Mouse (Mus musculus) right cerebral cortex, adult 18-20 months (tissue): Measurements from ENCODE around the gene Cntd1.

ENCODE experiments used
- DNase-seq: peaks from one replicate; pipeline ENCODE4 v3.0.0; 2022; ENCODE audit warnings: mixed read lengths

The Cntd1 gene

DNA sequence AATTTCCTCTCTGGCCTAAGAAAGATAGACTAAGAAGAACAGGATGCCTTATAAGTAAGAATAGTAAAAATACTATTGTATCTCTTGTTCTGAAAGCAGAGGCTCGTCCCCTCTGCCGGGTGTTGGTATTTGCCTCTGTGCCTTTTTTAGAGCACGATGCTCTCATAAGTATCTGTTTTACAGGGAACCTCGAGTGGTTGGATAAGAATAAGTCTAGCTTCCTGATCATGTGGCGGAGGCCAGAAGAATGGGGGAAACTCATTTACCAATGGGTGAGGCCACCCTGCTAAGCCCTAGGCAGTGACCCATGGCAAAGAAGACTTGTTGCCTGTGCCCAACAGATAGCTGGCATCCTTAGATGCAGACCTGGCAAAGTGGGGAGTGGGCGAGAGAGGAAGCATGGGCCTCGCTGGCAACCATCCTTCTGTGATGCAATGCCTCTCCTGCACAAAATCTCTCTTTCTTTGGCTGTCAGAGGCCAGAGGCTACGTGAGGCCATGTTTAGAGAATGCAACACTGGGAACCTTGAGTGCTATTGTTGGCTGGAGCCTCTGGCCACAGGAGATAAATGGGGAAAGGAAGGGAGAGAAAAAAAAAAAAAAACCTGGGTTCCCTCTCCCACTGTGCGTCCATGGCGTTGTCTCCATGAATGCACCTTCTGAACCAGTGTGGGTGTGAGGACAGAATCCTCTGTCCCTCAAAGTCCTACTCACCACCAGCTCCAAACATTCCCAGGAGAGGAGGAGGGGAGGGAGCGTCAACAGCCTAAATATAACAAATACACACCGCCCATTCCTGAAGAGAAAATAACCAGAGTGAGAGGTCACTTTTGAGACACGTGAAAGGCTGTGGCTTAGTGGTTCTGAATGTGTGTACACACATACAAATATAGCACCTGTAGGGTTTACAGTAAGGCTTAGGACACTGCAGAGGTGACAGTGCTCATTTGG is 22.7 kb upstream of the Cntd1 start:
- DNase-seq, result no peak

- peak; percentile 80 for DNase-seq
These were observed 19.5 kb upstream of the Cntd1 start for GRCm38 (mm10) chr11:101259261-101259712.

GRCm38 (mm10) chr11:101259948-101260825 is 18.6 kb upstream of the Cntd1 start, which contains the start of gene Wnk4:
Gene Wnk4 (plus strand): TSS chr11:101260567.
- DNase-seq, result no peak

GRCm38 (mm10) chr11:101260826-101261380 is 17.9 kb upstream of the Cntd1 start:
- DNase-seq, result no peak

- DNase-seq, result no peak
These were observed 16.4 kb upstream of the Cntd1 start for GRCm38 (mm10) chr11:101262272-101262967.

- no peak for DNase-seq
These were observed 15.4 kb upstream of the Cntd1 start for GRCm38 (mm10) chr11:101263138-101263988.

- DNase-seq, result no peak
These were observed 14.9 kb upstream of the Cntd1 start for GRCm38 (mm10) chr11:101263989-101264280.

DNA sequence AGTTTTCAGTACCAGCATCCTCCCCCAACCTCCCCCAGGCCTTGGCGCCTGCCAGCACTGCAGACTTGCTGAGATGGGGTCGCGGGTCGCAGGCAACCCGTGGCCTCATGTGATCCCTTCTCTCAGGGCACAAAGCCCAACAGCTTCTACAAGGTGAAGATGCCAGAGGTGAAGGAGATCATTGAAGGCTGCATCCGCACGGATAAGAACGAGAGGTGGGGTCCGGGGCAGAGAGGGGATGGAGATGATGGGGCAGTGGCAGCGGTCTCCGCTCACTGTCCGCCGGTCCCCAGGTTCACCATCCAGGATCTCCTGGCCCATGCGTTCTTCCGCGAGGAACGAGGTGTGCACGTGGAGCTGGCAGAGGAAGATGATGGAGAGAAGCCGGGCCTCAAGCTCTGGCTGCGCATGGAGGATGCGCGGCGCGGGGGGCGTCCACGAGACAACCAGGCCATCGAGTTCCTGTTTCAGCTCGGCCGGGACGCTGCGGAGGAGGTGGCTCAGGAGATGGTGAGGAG is 13.8 kb upstream of the Cntd1 start:
- DNase-seq, result no peak

DNA sequence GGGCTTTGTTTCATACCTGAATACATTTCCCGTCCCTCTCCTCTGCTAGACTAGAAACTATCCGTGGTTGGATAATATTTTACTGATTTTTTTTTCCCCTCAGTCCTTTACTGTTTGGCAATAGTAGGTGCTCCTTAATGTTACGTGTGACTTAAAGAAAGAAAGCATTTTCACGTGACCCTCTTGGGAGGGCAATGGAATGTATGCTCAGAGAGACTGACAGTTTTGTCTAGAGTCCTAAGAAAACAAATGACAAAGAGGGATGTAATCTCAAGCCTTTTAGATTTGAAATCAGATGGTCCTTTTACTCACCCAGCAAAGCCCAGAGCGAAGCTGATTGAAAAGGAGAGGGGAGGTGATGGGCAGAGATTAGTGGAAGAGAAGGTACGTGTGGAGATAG is 12.9 kb upstream of the Cntd1 start:
- DNase-seq, result no peak

GRCm38 (mm10) chr11:101269577-101270116 is 9.2 kb upstream of the Cntd1 start:
- DNase-seq, result no peak

DNA sequence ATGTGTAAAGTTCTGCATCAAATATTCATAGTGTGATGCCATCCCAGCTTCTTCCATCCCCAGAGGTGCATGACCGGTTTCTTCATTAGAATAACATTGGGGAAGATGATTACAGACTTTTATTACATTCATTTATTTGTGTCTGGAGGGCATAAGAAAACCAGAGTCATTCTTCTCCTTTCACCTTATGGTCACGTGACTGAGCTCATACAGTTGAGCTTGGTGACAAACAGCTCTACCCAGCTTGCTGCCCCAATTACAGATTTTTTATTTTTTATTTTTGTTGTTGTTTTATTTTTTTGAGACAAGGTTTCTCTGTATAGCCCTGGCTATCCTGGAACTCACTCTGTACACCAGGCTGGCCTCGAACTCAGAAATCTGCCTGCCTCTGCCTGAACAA is 6.4 kb upstream of the Cntd1 start:
- no peak for DNase-seq

- DNase-seq, result no peak
These were observed 3.5 kb upstream of the Cntd1 start for GRCm38 (mm10) chr11:101275309-101275708.

- no peak for DNase-seq
These were observed 2.3 kb upstream of the Cntd1 start for GRCm38 (mm10) chr11:101276319-101277070.

- peak; percentile 50 for DNase-seq
These were observed 1.2 kb upstream of the Cntd1 start for GRCm38 (mm10) chr11:101277381-101278222.

DNA sequence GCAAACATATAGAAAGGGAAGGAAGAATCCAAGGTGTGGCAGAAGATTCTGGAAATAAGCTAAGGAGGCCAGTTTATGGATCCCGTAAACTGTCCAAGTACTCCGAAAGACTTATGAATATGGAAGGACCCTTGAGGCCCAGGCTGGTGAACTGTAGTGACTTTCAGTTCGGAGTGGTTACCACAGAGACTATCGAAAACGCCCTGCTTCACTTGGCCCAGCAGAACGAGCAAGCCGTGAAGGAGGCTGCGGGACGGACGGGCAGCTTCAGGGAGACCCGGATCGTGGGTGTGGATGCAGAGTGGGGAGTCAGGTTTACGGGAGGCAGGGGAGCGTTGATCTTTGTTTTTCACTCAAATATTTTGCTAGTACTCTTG is 369 bp downstream of the Cntd1 start:
- DNase-seq, result no peak

GRCm38 (mm10) chr11:101280837-101281236 is 2.0 kb downstream of the Cntd1 start:
- no peak for DNase-seq

GRCm38 (mm10) chr11:101282896-101283295 is 4.1 kb downstream of the Cntd1 start:
- DNase-seq, result no peak

DNA sequence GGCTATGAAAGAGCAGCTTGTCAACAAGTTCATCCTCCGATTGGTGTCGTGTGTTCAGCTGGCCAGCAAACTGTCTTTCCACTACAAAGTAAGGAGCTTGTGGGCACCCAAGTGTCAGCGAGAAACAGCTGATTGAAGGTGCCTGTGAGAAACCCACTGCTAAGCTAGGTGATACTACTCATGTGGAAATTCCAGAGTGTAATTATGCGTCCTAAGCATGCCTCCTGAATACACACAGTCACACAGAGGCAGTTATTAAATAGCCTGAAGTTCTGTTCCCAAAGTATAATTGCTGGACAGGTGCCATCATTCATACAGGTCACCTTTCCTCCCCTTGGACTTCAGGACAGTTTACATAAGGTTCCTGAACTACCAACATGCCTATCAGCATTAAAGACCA is 5.0 kb downstream of the Cntd1 start:
- no peak for DNase-seq

DNA sequence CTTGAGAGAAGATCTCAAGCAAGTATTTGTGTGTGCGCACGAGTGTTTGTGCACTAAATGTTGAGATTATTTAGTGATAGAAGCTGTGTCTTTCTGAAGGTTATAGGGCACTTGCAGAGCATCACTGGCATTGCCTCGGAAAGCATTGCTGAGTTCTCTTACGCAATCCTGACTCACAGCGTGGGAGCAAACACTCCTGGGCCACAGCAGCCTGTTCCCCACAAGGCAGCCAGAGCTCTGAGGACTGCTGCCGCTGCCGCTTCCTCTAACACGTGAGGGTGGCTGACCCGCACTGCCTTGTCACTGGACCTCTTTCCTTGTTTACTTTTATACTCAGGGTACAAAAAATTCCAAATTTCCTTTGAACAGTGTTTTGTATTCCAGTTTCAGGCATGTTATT is 8.5 kb downstream of the Cntd1 start:
- DNase-seq, result no peak

- no peak for DNase-seq
These were observed 12.4 kb downstream of the Cntd1 start for GRCm38 (mm10) chr11:101291231-101291630.
